Mouse (Mus musculus): ENCODE data around the gene Klhl13.
A peak's percentile ranks its signal among the peaks of the same experiment; 100 is the strongest.

The Klhl13 gene

GRCm38 (mm10) chrX:23364514-23365381, at the start of gene Klhl13:
TSS of gene Klhl13 (minus strand) at chrX:23365082.
- DNase-seq: peak; percentile 19

GRCm38 (mm10) chrX:23409296-23410149, 44.6 kb upstream of the Klhl13 start:
- DNase-seq: no peak

DNA sequence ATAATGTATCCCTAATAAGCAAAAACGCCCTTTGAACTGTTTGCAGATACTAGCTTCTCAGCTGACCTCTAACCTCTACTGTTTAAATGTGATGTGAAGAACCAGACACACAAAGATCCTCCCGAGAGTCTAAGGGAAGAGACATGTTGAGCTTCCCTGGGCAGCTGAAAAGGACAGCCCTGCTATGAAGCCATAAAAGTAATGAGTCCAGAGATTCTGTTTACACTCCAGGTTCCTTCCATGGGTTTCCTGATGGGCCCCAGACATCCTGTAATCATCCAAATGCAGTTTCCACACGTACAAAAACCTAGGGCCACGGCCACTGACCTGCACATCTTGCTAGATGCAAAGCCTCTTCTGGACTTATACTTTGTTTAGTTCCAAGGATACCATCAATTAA, 23.8 kb upstream of the Klhl13 start:
- no peak for DNase-seq

DNA sequence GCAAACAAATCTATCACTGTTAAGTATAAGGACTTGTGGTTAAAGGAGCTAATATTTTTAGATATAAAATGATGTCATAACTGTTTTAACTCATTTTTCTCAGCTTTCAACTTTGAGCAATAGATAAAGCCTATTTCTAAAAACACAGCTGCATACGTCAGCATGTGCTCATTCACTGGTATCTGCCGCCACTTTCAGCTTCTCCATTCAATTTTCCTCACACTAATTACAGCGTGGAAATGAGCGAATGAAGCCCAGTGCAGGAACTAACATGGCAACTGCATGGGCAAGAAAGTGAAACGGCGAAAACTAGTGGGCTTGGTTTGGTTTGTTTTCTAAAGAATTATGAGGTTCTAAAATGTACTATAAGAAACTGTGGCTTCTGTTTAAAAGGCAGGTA, 1.4 kb downstream of the Klhl13 start:
- no peak for DNase-seq

- DNase-seq: no peak
These were observed 4.4 kb downstream of the Klhl13 start for GRCm38 (mm10) chrX:23360446-23360845.

GRCm38 (mm10) chrX:23350083-23350482, 14.8 kb downstream of the Klhl13 start:
- DNase-seq: no peak

DNA sequence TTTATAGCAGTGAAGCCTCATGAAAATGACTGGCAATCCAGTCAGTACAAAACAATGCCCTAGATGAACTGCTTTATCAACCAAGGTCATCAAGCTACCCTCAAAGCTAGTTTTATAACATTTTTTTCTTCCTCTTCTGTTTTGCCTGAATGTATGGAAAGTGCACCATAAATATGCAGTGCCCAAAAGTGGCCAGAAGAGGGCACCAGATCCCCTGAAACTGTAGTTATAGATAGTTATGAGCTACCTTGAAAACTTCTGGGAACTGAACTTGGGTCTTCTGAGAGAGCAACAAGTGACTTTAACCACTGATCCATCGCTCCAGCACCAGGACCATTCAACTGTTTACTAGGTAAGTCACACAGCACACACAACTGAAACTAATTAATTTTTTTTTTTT, 36.8 kb downstream of the Klhl13 start:
- DNase-seq: no peak

DNA sequence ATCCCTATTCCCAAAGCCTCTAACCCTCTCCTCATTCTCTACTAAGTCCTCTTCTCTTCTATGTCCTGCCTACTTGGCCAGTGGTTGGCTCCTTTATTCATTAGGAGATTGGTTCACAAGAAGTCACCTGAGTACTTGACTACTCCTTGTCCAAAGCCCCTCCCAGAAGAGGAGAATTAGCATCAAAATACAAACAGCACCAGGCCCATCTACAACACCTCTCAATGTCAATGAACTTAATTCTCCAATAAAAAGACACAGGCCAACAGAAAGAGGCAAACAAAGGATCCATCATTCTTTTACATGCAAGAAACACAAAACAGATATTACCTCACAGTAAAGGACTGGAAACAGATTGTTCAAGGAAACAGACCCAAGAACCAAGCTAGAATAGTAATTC, 46.0 kb downstream of the Klhl13 start:
- no peak for DNase-seq

DNA sequence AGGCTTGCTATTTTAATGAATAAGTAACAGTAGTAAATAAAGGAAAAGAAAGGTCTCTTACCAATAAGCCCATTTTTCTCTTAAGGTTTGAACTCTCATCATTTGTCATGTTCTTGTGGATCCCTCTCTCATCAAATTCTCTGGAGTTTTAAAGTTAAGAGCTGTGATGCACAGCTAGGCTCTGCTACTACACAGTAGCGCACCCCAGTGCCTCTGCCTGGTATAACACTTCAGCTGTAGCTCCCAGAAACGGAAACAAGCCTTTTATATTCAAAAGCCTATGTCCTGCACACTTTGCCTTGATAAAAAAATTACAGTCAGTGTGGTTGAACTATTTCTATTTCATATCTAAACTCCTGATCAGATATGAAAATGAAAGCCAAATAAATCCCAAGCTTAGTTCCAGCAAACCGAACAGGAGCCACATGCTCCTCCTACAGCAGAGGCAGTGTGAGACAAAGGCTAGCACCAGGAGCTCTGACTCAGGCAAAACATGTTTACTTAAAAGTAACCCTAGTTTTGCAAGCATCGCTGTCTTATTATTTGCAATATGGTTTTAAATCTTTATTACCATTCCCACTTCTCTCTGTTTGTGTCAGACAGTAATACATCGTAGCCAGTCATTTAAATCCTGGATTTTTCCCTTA, 68.8 kb downstream of the Klhl13 start:
- DNase-seq: peak; percentile 75

DNA sequence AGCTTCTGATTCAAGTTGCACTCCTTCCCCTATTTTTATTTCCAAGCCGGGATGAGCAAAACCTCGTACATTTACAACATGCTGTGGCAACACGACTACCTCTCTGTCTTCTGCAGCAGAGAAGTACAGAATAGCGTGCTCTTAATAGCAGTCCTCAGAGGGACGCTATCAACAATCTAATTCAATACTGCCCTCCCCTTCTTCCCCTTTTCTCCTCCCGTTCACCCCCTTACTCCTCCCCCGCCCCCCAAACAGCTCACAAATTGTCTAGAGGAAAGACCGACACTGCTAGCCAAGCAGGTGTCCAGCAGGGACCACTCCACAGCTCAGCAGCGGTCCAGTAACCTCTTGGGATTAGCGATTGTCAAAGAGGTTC, 79.5 kb downstream of the Klhl13 start:
- DNase-seq: no peak

DNA sequence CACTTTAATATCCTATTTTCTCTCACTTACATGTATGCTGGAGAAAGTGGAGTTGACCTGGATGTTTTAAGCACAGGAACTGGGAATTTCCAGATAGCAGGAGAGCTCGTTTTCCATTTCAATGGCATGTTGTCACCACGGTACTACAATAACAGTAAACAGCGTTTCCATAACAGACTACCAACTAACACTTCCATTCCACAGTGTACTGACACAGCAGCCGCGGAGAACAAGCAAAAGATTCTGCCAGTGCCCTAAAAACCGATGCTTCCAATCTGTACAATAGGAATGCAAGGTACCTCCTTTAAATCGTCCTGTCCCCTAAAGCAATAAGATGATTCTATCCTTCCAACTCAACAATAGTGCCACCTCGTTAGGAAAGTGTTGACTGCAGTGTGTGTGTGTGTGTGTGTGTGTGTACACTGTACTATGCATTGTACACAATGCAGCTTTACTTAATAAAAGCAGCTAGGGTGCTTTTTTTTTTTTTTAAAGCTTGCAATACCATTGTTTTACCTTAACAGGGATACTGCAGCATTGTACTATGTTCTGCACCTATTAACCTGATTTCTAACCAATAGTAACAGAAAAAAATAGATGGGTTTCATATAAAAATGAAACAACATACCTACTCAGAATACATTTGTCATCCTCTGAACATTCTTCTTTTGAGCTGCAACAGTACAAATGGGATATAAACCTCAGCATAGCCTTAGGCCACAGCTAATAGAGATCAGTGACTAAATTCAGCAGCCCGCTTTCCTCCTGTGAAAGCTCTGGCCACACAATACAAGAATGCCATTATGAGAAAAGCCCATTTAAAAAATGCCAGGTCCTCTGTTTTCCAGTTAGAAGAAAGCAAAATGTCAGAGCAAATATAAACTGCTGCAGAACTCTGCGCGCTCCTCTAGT, 80.1 kb downstream of the Klhl13 start:
- no peak for DNase-seq

DNA sequence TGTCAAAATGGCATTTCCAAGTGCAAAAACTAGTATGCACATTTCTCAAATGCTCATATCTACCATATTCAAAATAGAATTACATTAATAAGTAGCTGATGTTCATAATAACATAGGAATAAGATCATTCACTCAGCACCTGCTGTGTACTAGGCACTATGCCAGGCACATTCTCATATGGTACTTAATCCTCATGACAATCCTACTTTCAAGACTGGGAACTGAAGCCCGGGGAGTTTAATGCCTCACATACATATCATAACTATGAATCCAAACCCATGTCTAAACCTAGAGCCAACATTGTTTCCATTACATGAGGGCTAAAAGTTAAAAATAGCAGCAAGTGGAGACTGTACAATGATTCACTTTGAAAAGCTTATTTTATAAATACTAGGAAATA, 97.3 kb downstream of the Klhl13 start:
- DNase-seq: no peak

DNA sequence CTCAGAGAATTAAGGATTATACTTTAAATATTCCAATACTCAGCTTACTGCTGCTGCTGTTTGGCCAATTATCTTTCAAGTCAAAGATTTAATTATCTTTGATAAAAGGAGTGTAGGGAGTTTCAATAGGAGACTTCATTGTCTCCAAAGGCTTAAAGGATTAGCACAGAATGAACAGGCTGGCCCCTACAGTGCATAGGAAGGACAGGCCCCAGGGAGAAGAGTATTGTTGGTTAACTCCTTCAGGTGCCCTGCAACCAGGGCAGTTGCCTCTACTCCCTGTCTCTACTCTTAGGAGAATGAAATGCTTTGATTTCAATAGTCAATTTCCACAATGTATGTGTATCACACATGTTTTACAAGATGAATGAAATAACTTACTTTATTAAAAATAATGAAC, 116.1 kb downstream of the Klhl13 start:
- no peak for DNase-seq

Measured in right cerebral cortex, postnatal 14 days (tissue).